Mouse (Mus musculus): Measurements from ENCODE around the gene Cdh23. TPM values are rescaled to one million over a fixed set of nuclear protein-coding genes. Genes with fewer than 3 reads are reported as not detected.

Gene Cdh23
- total RNA-seq, 1 experiment = 2.3 TPM

DNA sequence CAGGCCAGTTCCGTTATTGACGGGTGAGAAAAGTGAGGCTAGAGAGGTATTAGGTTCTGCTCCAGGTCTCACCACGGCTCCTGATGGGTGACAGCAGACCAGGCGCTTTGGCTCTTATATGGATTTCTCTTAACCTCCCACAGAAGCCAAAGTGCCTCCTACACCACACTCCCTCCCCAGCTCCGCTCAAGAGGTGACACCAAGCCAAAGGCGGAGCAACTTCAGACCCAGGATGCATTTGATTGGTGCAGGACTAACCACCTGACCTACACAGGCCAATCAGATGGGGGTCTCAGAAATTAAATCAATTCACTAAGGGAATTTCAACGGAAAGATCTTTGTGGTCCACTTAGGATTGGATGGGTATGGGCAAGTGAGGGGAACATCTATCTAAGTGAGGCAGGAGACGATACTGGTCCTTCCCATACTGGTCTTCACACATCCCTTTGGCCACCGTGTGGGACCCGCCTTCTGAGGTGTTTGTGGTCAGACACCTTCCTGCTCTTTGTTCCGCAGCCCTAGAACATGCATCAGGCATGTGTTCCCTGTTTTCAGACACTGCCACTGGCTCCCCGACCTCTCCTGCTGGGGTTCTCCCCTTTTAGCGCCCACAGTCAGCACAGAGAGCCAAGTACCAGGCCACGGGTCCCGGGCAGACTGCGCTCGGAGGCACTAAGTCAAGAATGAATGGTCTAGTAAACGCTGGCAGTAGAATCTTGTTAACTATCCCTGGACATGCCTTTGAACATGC, 157.0 kb downstream of the Cdh23 start:
- DNase-seq (ENCODE audit: low read depth, low spot score) = peak; percentile 35
- Histone ChIP-seq H3K36me3 (ENCODE audit: control insufficient read depth, insufficient read depth, low read length, poor library complexity, severe bottlenecking) (no peaks in the 10 kb centered on the region), H3K4me3 (ENCODE audit: insufficient read depth in 1 of 2, low read depth in 1 of 2, low read length in 2 of 2, poor library complexity in 1 of 2, severe bottlenecking in 1 of 2) (peak overlapping the region in 1 of 2 experiments; percentile 54; a peak in 2 of 4 replicates), H3K27ac (ENCODE audit: insufficient read depth, low read depth, low read length, poor library complexity, severe bottlenecking) (no peak overlapping the region), H3K4me1 (ENCODE audit: control insufficient read depth in 2 of 2, insufficient read depth in 2 of 2, low read length in 2 of 2, poor library complexity in 1 of 2) (peaks cover 0 to 14% of the 10 kb centered on the region in 2 experiments; a peak in 3 of 4 replicates), H3K9ac (ENCODE audit: insufficient read depth, low read depth, low read length, poor library complexity, severe bottlenecking) (peak overlapping the region; percentile 6; the same call in 1 of the 2 replicates), H3K9me3 (ENCODE audit: control insufficient read depth, insufficient read depth, low read depth, low read length) (no peaks in the 10 kb centered on the region)
- in situ Hi-C loops (cut with MboI; ENCODE audit: low sequenced_read_pairs in 2 of 2, unreplicated experiment in 2 of 2) = loop anchor here in 1 of 2 experiments (10.0 kb wide), 1 partner anchor 215 kb away; the partner anchor contains the start of gene Slc29a3
- no peak for TF ChIP-seq CHD2 (IDR thresholded peaks at IDR 0.05; ENCODE audit: low read depth, low read length)
- no peak for TF ChIP-seq HCFC1 (IDR thresholded peaks at IDR 0.05; ENCODE audit: borderline replicate concordance, insufficient read depth, low read length)
- TF ChIP-seq ZC3H11A (IDR thresholded peaks at IDR 0.05; ENCODE audit: borderline replicate concordance, low read depth, low read length) = no peak
- no peak for TF ChIP-seq MAFK (IDR thresholded peaks at IDR 0.05; ENCODE audit: insufficient read depth, low read depth, low read length)
- TF ChIP-seq ZNF384 (IDR thresholded peaks at IDR 0.05; ENCODE audit: low read depth, low read length) = no peak

DNA sequence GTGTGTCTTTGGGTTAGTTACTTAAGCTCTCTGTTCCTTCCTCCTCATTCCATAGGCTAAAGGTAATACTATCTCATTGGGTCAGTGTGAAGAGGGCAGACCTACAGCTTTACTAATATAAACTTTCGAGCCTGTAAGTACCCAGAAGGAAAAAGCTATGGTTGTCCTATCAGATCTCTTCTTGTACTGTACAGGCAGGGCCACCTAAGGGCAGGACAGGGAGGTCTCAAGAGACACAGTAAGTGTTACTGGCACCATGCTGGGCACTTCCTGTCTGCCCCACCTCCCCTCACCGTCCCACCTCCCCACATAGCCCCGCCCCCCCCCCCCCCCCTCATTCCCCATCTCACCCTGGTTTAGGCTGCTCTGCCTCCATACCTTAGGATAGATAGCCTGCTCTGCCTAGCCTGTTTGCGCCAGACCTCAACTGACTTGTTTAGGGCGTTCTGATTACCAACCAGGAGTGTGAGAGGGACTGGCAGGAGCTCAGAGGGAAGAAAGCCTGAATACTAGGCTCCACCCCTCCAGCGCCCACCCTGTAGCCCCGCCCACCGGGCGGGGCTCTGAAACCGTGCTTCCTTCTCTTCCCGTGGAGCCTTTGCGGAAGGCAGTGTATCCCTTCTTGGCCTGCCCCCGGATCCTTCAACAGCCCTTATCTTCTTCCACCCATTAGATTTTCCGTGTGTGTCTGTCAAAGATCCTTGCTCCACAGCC, 160.0 kb downstream of the Cdh23 start:
- Histone ChIP-seq H3K9me3 (ENCODE audit: control insufficient read depth, insufficient read depth, low read depth, low read length) (no peaks in the 10 kb centered on the region), H3K27ac (ENCODE audit: insufficient read depth, low read depth, low read length, poor library complexity, severe bottlenecking) (no peak overlapping the region), H3K4me1 (ENCODE audit: control insufficient read depth in 2 of 2, insufficient read depth in 2 of 2, low read length in 2 of 2, poor library complexity in 1 of 2) (peaks cover 0 to 14% of the 10 kb centered on the region in 2 experiments; a peak in 3 of 4 replicates), H3K9ac (ENCODE audit: insufficient read depth, low read depth, low read length, poor library complexity, severe bottlenecking) (peak overlapping the region; percentile 47; the same call in 1 of the 2 replicates), H3K4me3 (ENCODE audit: insufficient read depth in 1 of 2, low read depth in 1 of 2, low read length in 2 of 2, poor library complexity in 1 of 2, severe bottlenecking in 1 of 2) (peak overlapping the region; percentile 23 to 64; a peak in 3 of 4 replicates), H3K36me3 (ENCODE audit: control insufficient read depth, insufficient read depth, low read length, poor library complexity, severe bottlenecking) (no peaks in the 10 kb centered on the region)
- in situ Hi-C loops (cut with MboI; ENCODE audit: low sequenced_read_pairs in 2 of 2, unreplicated experiment in 2 of 2) = loop anchor here in 1 of 2 experiments (10.0 kb wide), 1 partner anchor 219 kb away; the partner anchor contains the start of gene Slc29a3
- TF ChIP-seq CHD2 (IDR thresholded peaks at IDR 0.05; ENCODE audit: low read depth, low read length) = no peak
- TF ChIP-seq HCFC1 (IDR thresholded peaks at IDR 0.05; ENCODE audit: borderline replicate concordance, insufficient read depth, low read length) = no peak
- DNase-seq (ENCODE audit: low read depth, low spot score) = peak; percentile 83

- H3K9ac ChIP-seq (ENCODE audit: insufficient read depth, low read depth, low read length, poor library complexity, severe bottlenecking) = no peak overlapping the region
- no peak for DNase-seq (ENCODE audit: low read depth, low spot score)
- H3K4me1 ChIP-seq (ENCODE audit: control insufficient read depth in 2 of 2, insufficient read depth in 2 of 2, low read length in 2 of 2, poor library complexity in 1 of 2) = peaks cover 0 to 12% of the 10 kb centered on the region in 2 experiments; a peak in 3 of 4 replicates
- no peak for TF ChIP-seq ZNF384 (IDR thresholded peaks at IDR 0.05; ENCODE audit: low read depth, low read length)
- no peak for TF ChIP-seq CHD2 (IDR thresholded peaks at IDR 0.05; ENCODE audit: low read depth, low read length)
- no peaks in the 10 kb centered on the region for H3K36me3 ChIP-seq (ENCODE audit: control insufficient read depth, insufficient read depth, low read length, poor library complexity, severe bottlenecking)
- H3K4me3 ChIP-seq (ENCODE audit: insufficient read depth in 1 of 2, low read depth in 1 of 2, low read length in 2 of 2, poor library complexity in 1 of 2, severe bottlenecking in 1 of 2) = no peak overlapping the region
- H3K27ac ChIP-seq (ENCODE audit: insufficient read depth, low read depth, low read length, poor library complexity, severe bottlenecking) = no peak overlapping the region
- H3K9me3 ChIP-seq (ENCODE audit: control insufficient read depth, insufficient read depth, low read depth, low read length) = no peaks in the 10 kb centered on the region
- in situ Hi-C loops (cut with MboI; ENCODE audit: low sequenced_read_pairs in 2 of 2, unreplicated experiment in 2 of 2) = loop anchor here in 1 of 2 experiments (10.0 kb wide), 1 partner anchor 222 kb away; the partner anchor contains the start of gene Slc29a3
These were observed 163.8 kb downstream of the Cdh23 start for GRCm38 (mm10) chr10:60532502-60532901.

DNA sequence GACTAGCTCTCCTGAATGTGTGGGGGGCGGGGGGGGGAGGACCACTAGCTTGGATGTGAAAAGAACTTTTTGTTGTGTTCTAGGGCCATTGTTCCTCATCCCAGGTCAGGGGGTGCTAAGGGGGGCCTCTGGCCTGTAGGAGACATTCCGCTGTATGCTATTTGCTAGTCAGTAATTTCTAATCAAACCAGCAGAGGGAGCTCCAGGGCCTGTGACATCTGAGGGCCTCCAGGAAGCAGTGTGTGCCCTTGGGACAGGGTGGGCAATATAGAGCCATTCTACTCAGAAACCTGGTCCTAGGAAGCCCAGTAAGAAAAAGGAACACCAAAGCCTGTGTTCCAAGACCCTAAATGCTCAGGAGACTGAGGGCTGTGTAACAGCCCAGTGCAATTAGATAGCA, 164.9 kb downstream of the Cdh23 start:
- Histone ChIP-seq H3K4me1 (ENCODE audit: control insufficient read depth in 2 of 2, insufficient read depth in 2 of 2, low read length in 2 of 2, poor library complexity in 1 of 2) (peaks cover 0 to 7% of the 10 kb centered on the region in 2 experiments; a peak in 3 of 4 replicates), H3K4me3 (ENCODE audit: insufficient read depth in 1 of 2, low read depth in 1 of 2, low read length in 2 of 2, poor library complexity in 1 of 2, severe bottlenecking in 1 of 2) (no peak overlapping the region), H3K27ac (ENCODE audit: insufficient read depth, low read depth, low read length, poor library complexity, severe bottlenecking) (no peak overlapping the region), H3K9me3 (ENCODE audit: control insufficient read depth, insufficient read depth, low read depth, low read length) (no peaks in the 10 kb centered on the region), H3K36me3 (ENCODE audit: control insufficient read depth, insufficient read depth, low read length, poor library complexity, severe bottlenecking) (no peaks in the 10 kb centered on the region), H3K9ac (ENCODE audit: insufficient read depth, low read depth, low read length, poor library complexity, severe bottlenecking) (no peak overlapping the region)
- TF ChIP-seq ZC3H11A (IDR thresholded peaks at IDR 0.05; ENCODE audit: borderline replicate concordance, low read depth, low read length) (peak; percentile 42; the same call in 1 of the 2 replicates), HCFC1 (IDR thresholded peaks at IDR 0.05; ENCODE audit: borderline replicate concordance, insufficient read depth, low read length) (no peak)
- peak; percentile 56 for DNase-seq (ENCODE audit: low read depth, low spot score)
- in situ Hi-C loops (cut with MboI; ENCODE audit: low sequenced_read_pairs in 2 of 2, unreplicated experiment in 2 of 2) = loop anchor here in 1 of 2 experiments (10.0 kb wide), 1 partner anchor 223 kb away; the partner anchor contains the start of gene Slc29a3
